Mouse (Mus musculus): ENCODE results near the gene Dclk1. TPM values are rescaled to one million over a fixed set of nuclear protein-coding genes. Genes with fewer than 3 reads are reported as not detected.

The Dclk1 gene
- total RNA-seq, 2 experiments from 2014 or later, result 6.3 to 9.1 TPM

DNA sequence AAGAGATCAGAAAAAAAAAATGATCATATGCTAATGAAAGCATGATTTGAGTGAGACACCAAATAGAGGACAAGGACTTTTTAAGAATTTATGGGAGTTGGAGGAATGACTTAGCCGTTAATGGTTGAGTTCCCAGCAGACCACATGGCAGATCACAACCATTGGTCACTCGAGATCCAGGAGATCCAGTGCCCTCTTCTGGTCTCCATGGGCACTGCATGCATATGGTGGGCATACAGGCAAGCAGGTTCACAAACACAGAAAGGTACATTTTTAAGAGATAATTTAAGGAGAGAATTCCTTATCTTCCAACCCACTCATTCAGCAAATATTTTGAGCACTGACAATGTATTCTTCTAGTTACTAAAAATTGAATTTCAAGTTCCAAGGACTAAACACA is 207.0 kb downstream of the Dclk1 start:
- DNase-seq, result no peak

DNA sequence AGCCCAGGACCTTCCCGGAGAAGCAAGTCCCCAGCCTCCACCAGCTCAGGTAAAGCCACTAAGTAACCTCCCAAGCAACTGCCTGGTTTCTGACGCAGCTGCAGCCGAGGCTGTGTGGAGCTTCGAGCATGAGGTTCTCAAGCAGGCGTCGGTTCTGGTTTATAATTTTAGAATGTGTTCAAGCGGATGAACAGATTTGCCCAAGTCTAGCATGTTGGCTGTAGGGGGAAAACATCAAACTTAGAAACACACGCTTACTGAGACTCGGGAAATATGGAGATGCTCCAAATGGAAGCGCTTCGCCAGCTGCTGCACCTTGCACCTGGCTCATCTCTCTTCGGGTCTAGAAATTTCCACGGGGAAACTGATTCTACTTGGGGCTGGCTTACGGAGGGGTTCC is 208.9 kb downstream of the Dclk1 start:
- no peak for DNase-seq

DNA sequence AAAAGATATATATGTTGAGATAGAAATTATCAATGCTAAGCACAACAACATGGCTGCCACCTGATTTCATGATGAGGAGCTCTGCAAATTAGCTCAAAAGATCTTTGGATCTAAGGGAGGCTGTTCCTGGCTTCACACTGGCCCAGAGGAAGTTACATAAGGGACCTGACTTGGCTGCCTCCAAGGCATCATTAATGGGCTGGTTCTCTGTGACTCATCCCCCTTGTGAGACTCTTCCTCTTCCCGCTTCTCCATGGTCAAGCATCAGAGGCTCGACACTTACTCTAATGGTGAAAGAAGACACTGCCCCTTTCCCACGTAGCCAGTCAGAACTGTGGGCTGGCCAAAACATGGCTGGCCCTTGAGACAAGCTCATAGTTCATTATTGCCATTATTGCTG is 209.7 kb downstream of the Dclk1 start:
- DNase-seq, result no peak

DNA sequence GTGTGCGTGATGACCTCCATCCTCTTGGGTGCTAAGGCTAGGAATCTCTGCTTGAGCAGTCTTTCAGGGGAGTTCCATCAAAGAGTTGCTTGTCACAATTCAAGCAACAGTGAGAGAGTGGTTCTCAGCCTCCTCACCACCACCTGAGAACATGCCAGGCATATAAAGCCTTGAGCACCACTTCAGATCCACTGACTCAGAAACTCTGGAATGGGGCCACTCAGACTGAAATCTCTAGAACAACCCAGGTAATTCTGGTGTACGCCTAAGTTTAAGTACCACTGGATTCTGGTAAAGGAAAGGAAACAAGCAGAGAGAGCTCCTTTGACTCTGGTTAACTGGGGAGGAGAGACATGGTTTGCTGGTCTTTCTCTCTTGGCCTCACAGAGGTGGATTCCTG is 210.3 kb downstream of the Dclk1 start:
- no peak for DNase-seq

DNA sequence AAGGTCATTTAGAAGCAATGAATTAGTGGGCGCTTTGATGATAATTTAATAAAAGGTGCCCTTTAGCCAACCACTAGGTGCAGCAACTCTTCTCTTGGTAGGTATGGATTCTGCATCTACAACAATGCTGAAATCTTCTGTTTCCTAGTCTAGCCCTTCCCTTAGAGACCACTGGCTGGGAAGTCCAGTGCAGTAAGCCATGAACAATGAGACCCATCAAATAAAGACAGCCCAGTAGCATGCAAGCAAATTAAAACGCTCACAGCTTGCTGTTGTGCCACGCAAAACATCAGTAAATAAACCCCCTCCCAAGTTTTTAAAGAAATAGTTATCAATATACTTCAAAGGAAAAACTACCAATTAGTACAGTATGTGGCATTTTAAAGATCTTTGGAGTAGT is 218.9 kb downstream of the Dclk1 start:
- no peak for DNase-seq

DNA sequence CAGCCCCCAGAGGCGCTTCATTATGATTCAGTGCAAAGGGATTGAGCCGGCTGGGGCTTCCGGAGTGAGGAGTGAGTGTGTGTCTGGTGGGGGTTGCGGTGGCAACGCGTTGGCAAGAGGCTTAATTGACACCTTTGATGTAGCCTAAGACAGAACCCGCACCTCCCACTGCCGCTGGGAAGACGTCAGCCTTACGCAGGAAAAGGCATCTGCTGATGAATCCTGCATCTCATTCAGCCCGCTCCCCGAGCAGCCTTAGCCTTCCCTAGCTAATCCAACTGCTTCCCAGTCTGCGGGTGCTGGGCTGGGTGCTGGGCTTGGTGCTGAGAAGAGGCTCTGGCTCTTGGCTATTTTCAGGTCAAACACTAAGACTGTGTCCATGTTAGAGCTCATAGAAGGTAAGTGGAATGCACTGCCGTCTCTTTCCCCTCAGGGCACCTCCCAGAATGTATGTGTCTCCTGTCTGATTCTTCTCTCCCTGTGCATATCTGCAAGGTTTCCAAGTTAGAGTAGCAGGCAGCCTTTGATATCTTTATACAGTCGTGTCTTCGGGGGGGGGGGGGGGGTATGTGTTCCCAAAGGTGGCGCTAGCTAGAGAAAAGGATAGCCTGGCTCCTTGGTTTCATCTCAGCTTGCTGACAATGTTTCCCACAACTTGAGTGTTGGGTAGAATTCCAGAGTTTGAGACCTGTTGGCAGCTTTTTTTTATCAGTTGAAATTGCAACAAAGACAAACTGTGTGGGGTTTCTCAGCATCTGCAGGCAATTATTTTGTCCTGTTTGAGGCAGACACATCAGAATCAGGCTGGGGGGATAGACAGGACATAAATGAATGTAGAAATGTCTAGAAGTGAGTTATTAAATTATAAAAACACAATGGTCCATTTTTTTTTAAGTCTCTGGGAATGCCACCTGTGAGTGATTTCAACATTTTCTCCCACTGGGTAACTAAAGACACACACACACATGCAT is 219.8 kb downstream of the Dclk1 start:
- DNase-seq, result no peak

DNA sequence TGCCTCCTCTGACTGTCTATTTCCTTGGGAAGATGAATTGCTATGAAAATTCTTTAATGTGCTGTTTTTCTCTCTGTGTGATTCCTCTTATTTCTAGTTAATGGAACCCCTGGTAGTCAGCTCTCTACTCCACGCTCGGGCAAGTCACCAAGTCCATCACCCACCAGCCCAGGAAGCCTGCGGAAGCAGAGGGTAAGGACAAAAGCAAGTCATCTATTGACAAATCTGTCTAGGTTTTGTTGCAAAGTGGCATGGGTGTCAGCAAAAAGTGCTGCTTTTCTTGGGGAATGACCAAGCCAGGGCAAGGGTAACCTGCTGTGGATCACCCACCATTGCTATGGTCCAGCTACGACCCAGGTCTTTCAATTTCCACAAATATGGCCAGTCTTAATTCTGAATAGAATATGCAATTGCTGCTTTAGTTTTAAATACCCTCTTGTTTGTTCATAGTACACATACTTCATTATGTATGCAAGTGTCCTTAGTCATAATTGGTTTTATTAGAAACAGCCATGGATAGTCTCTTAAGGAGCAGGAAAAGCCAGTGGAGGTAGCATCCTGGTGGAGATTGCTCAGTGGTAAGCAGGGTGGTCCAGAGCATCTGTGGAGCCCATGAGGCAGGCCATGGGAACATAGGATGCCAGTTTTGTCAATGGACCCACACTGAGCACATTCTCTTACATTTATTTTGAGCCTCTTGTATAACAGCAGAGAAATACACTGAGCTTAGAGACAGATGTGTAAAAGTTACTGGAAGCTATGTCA is 220.9 kb downstream of the Dclk1 start:
- no peak for DNase-seq

DNA sequence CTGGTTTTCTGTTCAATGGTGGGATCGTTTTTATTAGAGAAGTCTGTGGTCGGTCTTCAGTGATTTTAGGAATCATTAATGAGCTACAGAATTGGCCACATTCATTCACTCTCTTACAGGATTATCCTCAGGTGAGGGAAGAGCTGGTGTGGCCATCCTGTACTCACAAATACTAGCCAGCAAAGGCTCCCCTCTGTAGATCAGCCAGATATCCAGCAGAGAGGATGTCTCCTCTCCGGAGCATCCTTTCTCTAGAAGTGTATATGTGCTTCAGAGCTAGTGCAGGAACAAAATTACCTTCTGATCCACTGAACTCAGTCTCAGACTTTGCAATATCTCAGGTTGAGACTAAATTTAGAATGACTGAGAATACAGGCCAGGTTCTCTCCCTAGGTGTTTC is 222.1 kb downstream of the Dclk1 start:
- DNase-seq, result no peak

DNA sequence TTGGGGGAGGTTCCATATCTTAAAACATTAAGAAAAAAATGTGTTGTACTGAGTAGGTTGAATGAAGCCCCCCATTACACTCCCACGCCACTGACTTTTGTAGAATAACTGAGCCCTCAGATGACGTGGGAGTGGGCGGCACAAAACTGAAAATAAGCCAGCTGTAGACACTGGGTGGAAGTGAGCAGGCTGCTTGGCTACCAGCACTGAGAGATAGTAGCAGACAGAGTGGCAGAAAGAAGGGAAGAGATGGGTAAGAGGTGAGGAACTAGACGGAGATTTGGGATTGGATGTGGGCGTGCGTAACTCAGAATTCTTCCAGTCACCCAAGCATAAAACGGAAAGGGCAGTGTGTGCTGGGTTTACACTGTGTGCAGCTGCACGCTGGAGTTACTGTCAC is 223.6 kb downstream of the Dclk1 start:
- DNase-seq, result no peak

DNA sequence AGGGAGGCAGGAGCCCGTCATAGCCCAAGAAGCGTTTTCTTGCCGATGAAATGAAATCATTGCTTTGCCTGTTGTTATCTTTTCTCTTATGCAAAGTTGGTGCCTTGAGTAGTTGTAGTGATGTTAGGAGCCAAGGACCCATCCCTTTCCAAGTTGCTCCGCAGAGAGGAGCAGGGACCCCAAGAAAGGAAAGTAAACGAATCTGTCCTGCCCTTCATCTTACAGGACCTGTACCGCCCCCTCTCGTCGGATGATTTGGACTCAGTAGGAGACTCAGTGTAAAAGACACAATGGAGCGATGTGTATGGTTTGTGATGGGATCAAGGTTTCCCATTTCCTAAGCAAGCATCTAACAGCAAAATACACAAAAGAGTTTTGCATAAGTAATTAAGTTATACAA is 224.2 kb downstream of the Dclk1 start:
- no peak for DNase-seq

DNA sequence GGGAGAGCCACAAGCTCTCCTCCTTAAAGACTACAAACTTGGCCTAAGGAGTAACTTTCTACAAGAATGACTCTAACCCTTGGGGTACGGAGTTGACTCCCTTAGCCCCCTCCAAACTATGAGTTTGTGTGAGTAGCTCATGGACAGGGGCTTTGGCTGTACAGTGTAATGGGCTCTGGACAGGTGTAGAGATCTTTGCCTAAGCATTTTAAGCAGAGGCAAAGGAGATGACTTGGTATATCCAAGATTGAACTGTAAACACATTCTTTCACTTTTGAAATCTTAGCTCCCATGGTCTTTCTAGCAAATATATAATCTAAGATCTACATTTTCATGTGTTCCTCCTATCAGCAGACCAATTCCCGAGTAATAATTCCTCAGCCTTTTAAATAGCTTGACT is 229.9 kb downstream of the Dclk1 start, which contains the start of gene Gm21954:
Gm21954 (minus strand) TSS at position 101 of the 400 bp plus-strand sequence.
- DNase-seq, result no peak

DNA sequence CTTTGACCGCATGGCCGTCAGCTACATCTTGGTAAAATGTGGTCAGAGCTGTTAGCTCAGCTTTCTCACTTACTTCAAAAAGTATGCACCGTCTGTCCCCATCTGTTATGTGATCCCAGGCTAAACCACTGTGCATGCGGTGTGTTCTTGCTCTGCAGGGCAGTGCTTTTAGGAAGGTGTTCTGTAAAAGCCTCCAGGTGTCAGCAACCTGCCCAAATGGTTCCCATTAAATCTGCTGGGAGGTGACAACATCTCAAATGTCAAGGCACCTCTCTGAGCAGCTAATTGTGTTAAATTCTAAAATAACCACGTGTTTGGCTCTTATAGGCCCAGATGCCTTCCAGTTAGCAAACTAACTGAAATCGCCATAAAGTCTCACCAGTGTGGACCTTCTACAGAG is 231.0 kb downstream of the Dclk1 start:
- DNase-seq, result no peak

DNA sequence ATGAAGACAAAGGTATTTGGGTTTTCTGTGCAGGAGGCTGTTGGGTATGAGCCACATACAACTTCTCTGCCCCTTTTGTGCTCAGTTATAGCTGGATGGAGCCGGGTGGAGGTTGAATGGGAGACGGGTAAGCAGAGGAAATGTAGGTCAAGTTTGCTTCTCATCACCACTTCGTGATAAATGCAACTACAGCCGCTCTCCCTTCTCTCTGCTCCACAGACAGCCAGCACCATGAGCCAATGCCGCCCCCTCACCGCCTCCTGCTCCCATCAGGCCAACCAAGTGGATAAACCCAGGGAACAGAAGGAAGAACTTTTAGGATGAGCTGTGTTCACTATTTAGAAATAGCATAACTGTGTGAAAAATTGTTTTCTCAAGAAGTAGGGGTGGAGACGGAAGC is 234.5 kb downstream of the Dclk1 start:
- DNase-seq, result no peak

DNA sequence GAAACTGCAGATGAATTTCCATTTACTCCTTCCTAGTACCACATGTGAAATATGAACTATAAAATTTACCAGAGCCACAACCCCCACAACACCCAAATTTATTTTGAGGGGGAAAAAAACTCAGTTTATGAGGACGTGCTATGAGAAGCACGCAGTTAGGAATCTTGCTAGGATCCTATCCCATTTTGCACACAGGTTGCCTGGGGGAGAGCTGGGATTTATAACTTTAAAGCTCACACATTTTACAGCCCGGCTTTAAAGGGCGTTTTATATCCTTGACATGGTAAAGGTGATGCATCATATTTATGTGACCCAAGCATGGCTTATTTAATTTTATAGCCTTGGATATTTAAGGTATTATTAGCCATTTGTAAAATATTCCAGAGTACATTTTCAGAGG is 237.1 kb downstream of the Dclk1 start:
- DNase-seq, result no peak

DNA sequence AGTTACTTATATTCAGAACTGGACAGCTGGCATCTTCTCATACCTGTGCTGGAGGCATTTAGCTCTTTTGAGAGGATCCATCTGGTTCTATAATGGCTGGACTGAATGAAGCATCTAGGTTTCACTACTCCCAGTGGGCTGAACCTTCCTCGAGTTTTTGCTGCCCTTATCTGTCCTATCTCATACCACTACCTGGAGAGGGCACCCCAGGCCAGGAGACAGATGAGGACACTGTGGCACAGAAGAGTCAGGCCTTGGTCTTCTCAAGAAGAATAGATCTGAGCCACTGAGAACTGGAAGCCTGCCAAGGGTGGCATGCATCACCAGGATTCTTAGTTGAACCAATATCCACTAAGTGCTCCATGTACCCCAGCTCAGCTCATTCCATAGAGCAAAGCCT is 239.0 kb downstream of the Dclk1 start:
- DNase-seq, result no peak

DNA sequence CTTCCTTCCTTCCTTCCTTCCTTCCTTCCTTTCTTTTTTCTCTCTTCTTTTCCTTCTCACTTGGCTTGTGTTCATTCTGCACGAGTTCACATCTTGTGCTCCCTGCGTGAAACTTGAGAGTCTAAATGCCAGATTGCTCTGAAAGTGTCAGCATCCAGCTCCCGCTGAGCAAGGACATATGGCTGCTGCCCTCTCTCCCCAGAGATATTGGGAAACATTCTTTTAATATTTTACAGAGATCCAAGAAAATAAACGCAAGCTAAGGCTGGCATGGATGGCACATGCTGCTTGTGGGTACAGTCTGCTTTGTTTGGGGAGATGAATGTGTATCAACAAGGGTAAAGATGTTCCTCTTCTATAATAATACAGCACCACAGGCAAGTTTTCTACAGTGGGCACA is 241.2 kb downstream of the Dclk1 start:
- no peak for DNase-seq

DNA sequence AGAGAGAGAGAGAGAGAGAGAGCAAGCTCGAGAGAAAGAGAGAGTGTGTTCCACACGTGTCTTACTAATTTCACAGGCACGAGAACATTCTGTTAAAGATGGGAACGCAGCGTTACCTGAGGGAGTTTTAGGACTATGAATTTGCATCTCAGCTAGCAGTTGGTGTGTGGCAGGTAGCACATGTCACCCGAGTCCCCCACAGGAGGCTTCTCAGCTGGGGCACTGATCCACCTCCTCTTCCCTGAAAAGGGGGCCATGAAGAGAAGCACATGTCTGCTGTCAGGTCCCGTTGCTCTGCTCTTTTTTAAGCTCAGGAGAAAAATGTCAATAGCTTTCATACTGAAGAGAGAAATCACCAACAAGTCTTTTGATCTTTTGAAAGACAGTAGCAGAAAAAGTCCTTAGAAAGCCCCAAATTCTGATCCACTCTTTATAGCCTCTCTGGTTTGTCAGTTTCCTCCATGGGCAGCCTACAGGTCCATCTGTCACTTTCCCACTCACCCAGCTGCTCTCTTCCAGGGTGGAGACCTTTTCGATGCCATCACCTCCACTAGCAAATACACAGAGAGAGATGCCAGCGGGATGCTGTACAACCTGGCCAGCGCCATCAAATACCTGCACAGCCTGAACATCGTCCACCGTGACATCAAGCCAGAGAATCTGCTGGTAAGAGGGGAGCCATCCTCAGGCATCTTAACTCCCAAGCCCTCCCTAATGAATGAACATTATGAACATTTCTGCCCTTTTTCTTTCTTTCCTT is 247.2 kb downstream of the Dclk1 start:
- no peak for DNase-seq

DNA sequence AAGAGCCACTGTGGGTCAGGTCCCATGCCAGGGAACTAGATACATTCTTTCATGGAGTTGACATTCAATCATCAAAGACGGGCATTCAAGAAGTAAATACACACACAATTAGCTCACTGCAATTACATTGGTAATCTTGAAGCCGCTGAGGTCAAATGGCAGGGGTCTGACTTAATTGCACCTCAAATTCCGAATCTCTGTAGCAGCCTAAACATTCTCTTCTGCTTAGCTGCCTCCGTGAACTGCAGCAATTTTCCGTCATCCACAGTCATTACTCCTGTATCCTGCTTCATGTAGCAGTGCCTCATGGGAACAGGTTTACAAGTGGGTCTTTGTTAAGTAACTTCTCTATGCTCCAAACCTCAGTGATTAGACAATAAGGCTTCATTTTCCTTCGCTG is 249.9 kb downstream of the Dclk1 start:
- DNase-seq, result no peak

DNA sequence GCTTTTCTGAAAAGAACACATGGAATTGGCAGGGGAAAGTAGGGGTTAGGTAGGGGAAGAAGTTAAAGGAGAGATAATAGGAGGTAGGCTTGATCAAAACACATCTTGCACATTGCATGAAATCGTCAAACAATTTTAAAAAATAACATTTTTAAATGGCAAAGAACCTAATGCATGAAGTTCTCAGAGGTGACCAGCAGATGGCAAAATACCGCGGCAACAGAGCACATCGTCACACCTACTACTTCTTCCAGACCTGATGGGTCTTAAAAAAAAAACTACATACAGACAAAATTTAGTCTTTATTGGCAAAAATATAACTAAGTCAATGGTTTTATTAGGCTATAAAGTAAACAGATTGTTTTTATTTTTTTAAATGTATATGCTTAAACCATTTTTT is 252.2 kb downstream of the Dclk1 start:
- DNase-seq, result no peak

DNA sequence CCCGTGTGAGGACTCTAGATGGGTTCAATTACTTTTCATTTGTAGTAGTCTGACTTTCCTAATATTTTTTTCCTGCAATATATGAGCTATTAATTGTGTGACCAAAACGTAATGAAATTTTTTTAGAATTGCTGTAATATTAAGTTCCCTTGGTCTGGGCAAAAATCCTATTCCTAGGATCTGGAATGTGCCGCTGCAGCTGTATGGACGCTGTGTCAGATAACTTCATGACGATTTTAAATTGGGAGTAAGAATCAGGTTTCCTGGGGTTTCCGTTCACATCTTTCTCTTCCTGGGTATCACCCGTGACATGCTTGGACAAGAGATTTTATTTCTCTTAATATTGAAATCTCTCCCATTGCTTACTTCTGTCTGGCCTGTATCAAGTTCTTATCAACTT is 253.1 kb downstream of the Dclk1 start:
- DNase-seq, result no peak

DNA sequence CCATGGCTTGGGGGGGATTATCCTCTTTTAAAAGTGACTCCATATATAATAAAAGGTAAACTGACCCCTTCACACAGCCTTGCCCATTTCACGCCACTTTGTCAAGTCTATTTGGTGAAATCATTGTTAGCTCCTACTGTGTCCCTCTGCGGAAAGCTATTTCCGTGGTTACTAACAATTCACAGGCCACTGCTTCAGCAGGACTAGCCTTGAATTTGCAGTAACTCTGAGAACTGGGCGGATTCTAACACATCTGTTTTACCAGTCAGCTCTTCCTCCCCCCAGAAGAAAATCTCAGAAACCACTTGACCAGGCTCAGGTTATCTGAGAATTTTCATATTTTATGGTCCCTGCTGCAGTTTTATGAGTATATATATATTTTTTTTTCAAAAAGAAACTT is 253.7 kb downstream of the Dclk1 start:
- DNase-seq, result no peak

DNA sequence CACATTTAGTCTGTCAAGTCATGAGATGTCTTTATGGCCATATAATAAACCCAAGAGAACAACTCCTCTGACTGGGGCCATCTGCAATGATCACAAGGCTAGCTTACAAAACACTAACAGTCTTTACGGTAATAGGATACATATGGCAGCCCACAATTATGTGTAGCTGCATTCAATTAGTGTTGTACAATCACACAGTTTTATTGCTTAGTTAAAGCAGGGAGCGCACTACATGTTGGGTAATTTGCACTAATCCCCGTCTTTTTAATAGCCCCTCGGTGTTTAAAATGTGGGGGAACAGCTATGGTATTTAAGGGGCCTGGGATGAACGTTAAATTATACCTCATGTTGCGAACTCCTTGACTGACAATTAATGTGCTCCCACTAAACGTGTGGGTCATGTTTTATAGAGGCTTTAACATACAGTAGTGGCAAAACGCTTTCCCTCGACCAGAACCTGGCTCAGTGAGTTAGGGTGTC is 254.3 kb downstream of the Dclk1 start:
- no peak for DNase-seq

DNA sequence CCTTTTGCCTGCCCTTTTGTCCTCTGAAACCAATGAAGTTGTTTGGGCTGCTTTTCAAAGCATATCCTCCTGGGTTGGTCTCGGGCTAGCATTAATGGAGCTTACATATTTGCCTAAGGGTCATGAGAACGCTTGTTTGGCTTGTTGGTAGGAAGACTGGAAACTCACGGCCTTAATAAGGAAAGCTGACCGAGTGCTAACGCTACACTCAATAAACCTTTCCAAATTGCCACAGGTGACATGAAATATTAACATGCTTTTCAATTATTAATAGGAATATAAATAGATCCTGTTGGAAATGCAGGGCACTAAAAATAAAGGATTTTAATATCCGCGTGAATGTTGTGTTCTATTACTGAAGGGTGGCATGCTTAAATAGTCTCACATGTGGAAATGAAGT is 257.1 kb downstream of the Dclk1 start:
- DNase-seq, result no peak
